Mouse (Mus musculus) C2C12 (cell line): ENCODE results near the gene Iqsec1.

Source experiments
- CEBPB ChIP-seq: IDR thresholded peaks from one replicate; pipeline ENCODE4 v1.6.1; 2011; ENCODE audit warnings: low read depth, mild to moderate bottlenecking, control low read depth, moderate library complexity
- CTCF ChIP-seq: IDR thresholded peaks from one replicate; pipeline ENCODE4 v1.5.1; 2011; ENCODE audit not compliant: control insufficient read depth, insufficient read depth, insufficient read length
- FOSL1 ChIP-seq: IDR thresholded peaks from one replicate; pipeline ENCODE4 v1.8.0; 2011; ENCODE audit warnings: mild to moderate bottlenecking, low read length; ENCODE audit not compliant: poor library complexity, insufficient read depth, severe bottlenecking
- MAX ChIP-seq: IDR thresholded peaks from one replicate; pipeline ENCODE4 v1.6.1; 2011; ENCODE audit warnings: mild to moderate bottlenecking, control low read depth
- MYOD1 ChIP-seq: IDR thresholded peaks from one replicate; pipeline ENCODE4 v1.6.1; 2011; ENCODE audit warnings: low read depth; ENCODE audit not compliant: control insufficient read depth, insufficient read length
- MYOG ChIP-seq: IDR thresholded peaks from one replicate; pipeline ENCODE4 v1.6.1; 2011; ENCODE audit not compliant: control insufficient read depth, insufficient read length; ENCODE audit errors: extremely low read depth

DNA sequence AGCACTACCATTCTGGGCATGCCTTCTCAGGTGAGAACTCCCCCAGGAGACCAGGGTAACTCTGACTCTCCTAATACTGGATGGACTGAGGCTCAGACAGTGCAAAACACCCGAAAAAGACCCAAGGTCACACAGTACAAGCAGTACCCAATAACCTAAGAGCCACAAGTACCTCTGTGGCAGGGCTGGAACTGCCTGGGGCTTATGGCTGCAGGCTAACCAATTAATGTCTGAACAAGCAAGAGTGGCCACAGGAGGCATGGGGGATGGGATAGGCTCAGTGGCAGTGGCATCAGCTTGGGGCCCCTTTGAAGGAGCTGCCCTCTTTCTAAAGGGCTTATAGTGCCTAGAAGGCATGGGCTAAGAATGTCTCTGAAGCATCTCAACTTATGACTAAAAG is 263.0 kb downstream of the Iqsec1 start:
- TF ChIP-seq CTCF = no peak
- TF ChIP-seq MAX = no peak
- no peak for TF ChIP-seq MYOG
- no peak for TF ChIP-seq MYOD1
- TF ChIP-seq CEBPB = no peak
- TF ChIP-seq FOSL1 = no peak
